Mouse (Mus musculus): ENCODE results near the gene Rab34. TPM values are rescaled to one million over a fixed set of nuclear protein-coding genes. Genes with fewer than 3 reads are reported as not detected.

Gene Rab34
- polyA plus RNA-seq, 2 experiments = 163 to 171 TPM

DNA sequence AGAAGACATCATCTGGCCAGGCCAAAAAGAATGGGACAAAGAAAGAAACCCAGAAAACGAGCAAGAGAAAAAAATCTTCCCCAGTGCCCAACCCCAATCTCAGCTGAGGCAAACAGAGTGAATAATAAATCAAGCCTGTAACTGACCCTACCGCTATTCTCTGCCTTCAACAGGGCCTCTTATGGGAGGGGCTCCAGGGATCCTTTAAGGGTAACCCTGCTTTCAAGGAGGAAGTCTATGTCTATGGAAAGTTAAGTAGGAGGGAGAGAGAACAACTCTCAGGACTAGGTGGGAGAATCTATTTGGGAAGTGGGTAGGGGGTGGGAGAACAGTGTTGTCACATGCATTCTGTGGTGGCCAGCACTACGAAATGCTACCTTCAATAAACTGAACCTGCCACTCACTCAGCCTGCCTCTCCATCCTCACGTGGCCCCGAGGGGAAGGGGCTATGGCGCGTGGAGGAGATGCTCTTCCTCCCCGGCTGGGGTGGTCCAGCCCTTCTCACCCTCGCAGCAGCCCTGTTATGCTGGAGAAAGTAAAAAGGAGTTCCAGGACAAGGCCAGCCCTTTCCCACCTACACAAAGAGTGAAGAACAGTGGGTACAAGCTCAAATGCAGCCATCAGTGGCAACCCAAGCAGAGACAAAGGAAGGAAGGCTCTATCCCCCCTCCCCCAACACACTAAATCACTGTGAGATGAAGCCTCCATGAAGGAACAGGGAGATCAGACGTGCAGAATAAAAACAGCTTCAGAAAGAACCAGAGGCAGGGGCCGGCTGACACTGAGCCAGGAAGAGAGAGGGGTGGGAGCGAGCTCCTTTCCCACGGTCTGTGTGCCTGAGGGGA is 17.4 kb downstream of the Rab34 start:
- H3K4me1 ChIP-seq (ENCODE audit: control insufficient read depth, insufficient read depth, low read length) = no peaks in the 10 kb centered on the region
- H3K9me3 ChIP-seq (ENCODE audit: control insufficient read depth, low read length) = no peaks in the 10 kb centered on the region
- H3K27ac ChIP-seq (replicated peaks; ENCODE audit: low read depth, low read length) = no peak overlapping the region
- no peak for TF ChIP-seq POLR2A (IDR thresholded peaks at IDR 0.05; ENCODE audit: borderline replicate concordance, extremely low read depth, insufficient read depth, insufficient read length)
- no peak overlapping the region for H3K4me3 ChIP-seq (replicated peaks; ENCODE audit: low read length)
- DNase-seq (ENCODE audit: low spot score) (no peak), ATAC-seq (ENCODE audit: low FRiP score, low read depth) (no peak)
- H3K4me2 ChIP-seq (replicated peaks; ENCODE audit: low read depth, low read length, severe bottlenecking) = no peak overlapping the region
- H3K36me3 ChIP-seq (ENCODE audit: control insufficient read depth, insufficient read depth, low read length) = peaks cover 67% of the 10 kb centered on the region
- H3K27me3 ChIP-seq (ENCODE audit: control insufficient read depth, insufficient read depth, low read length) = no peaks in the 10 kb centered on the region
- no peak overlapping the region for H3K9ac ChIP-seq (ENCODE audit: low read depth, low read length, severe bottlenecking)
- 66% methylated on average over 13 of the region's 13 CpGs for whole genome bisulfite sequencing

DNA sequence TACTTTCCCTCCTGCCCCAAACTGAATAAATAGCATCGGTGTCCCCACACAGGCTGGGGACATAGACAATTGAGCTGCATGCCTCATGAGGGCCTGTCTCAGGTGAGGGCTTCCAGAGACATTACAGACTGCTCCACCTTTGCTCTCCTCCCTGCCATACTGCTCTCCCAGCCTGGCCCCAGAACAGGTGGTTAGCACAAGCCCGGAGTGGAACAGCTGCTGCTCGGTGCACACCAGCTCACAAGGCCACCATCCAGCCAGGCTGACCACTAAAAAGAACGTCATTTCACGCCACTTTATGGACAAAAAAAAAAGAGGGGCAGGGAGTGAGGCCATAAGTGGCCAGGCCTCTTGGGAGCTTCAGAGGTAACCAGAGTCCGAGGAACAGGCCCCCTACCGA is 19.0 kb downstream of the Rab34 start:
- no peak for DNase-seq (ENCODE audit: low spot score)
- H3K9ac ChIP-seq (ENCODE audit: low read depth, low read length, severe bottlenecking) = no peak overlapping the region
- H3K4me1 ChIP-seq (ENCODE audit: control insufficient read depth, insufficient read depth, low read length) = no peaks in the 10 kb centered on the region

DNA sequence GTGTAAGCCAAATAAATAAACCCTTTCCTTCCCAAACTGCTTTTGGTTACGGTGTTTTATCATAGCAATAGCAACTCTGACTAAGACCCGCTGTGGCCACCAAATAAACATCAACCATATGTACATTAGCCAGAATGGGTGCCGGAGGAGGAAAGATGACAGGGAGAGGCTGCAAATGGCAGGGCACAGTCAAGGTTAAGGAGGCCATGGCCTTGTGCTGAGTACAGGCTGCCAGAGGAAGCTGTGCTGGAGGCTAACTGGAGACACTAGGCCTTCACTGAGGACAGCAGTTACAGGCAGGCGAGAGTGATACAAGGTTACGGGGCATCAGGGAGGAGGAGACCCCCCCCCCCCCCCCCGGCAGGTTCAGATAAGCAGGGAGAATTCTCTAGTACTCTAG is 21.7 kb downstream of the Rab34 start:
- no peak overlapping the region for H3K4me2 ChIP-seq (replicated peaks; ENCODE audit: low read depth, low read length, severe bottlenecking)
- no peak overlapping the region for H3K27ac ChIP-seq (replicated peaks; ENCODE audit: low read depth, low read length)
- no peaks in the 10 kb centered on the region for H3K9me3 ChIP-seq (ENCODE audit: control insufficient read depth, low read length)
- no peak overlapping the region for H3K9ac ChIP-seq (ENCODE audit: low read depth, low read length, severe bottlenecking)
- peaks cover 99% of the 10 kb centered on the region for H3K36me3 ChIP-seq (ENCODE audit: control insufficient read depth, insufficient read depth, low read length)
- ATAC-seq (ENCODE audit: low FRiP score, low read depth) (no peak), DNase-seq (ENCODE audit: low spot score) (no peak)
- no peaks in the 10 kb centered on the region for H3K27me3 ChIP-seq (ENCODE audit: control insufficient read depth, insufficient read depth, low read length)
- no peak overlapping the region for H3K4me3 ChIP-seq (replicated peaks; ENCODE audit: low read length)
- no peak for TF ChIP-seq POLR2A (IDR thresholded peaks at IDR 0.05; ENCODE audit: borderline replicate concordance, extremely low read depth, insufficient read depth, insufficient read length)
- WGBS = 89% methylated on average over 5 of the region's 6 CpGs
- H3K4me1 ChIP-seq (ENCODE audit: control insufficient read depth, insufficient read depth, low read length) = no peaks in the 10 kb centered on the region

More for the DNA sequence above, 19.0 kb downstream of the Rab34 start:
- WGBS = 93% methylated on average over 7 of the region's 7 CpGs
- Histone ChIP-seq H3K4me2 (replicated peaks; ENCODE audit: low read depth, low read length, severe bottlenecking) (no peak overlapping the region), H3K27ac (replicated peaks; ENCODE audit: low read depth, low read length) (no peak overlapping the region), H3K36me3 (ENCODE audit: control insufficient read depth, insufficient read depth, low read length) (peaks cover 83% of the 10 kb centered on the region), H3K9me3 (ENCODE audit: control insufficient read depth, low read length) (no peaks in the 10 kb centered on the region), H3K4me3 (replicated peaks; ENCODE audit: low read length) (no peak overlapping the region), H3K27me3 (ENCODE audit: control insufficient read depth, insufficient read depth, low read length) (no peaks in the 10 kb centered on the region)
- no peak for TF ChIP-seq POLR2A (IDR thresholded peaks at IDR 0.05; ENCODE audit: borderline replicate concordance, extremely low read depth, insufficient read depth, insufficient read length)
- no peak for ATAC-seq (ENCODE audit: low FRiP score, low read depth)

DNA sequence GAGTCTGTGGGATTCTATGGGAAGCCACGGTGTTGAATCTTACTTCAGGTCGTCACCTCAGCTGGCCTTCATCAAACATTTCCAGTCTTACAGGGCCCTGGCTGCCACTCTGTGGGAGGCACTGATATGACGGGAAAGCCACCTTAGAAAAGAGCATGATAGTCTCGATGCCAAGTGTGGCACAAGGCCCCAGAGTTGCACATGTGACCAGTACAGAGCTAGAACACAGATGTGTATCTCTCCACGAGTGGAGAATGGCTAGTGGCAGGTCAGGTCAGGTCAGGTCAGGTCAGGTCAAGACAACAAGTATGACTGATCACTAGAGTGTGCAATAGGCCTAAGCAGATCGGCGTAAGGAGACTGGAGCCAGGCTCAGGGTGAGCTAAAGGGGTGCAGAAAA is 22.4 kb downstream of the Rab34 start:
- H3K27me3 ChIP-seq (ENCODE audit: control insufficient read depth, insufficient read depth, low read length) = no peaks in the 10 kb centered on the region
- no peaks in the 10 kb centered on the region for H3K9me3 ChIP-seq (ENCODE audit: control insufficient read depth, low read length)
- H3K4me3 ChIP-seq (replicated peaks; ENCODE audit: low read length) = no peak overlapping the region
- no peak for DNase-seq (ENCODE audit: low spot score)
- H3K4me2 ChIP-seq (replicated peaks; ENCODE audit: low read depth, low read length, severe bottlenecking) = no peak overlapping the region
- no peak for ATAC-seq (ENCODE audit: low FRiP score, low read depth)
- TF ChIP-seq POLR2A (IDR thresholded peaks at IDR 0.05; ENCODE audit: borderline replicate concordance, extremely low read depth, insufficient read depth, insufficient read length) = no peak
- no peak overlapping the region for H3K9ac ChIP-seq (ENCODE audit: low read depth, low read length, severe bottlenecking)
- H3K4me1 ChIP-seq (ENCODE audit: control insufficient read depth, insufficient read depth, low read length) = no peaks in the 10 kb centered on the region
- H3K27ac ChIP-seq (replicated peaks; ENCODE audit: low read depth, low read length) = no peak overlapping the region
- WGBS = 77% methylated on average over 7 of the region's 7 CpGs
- peaks cover 100% of the 10 kb centered on the region for H3K36me3 ChIP-seq (ENCODE audit: control insufficient read depth, insufficient read depth, low read length)

DNA sequence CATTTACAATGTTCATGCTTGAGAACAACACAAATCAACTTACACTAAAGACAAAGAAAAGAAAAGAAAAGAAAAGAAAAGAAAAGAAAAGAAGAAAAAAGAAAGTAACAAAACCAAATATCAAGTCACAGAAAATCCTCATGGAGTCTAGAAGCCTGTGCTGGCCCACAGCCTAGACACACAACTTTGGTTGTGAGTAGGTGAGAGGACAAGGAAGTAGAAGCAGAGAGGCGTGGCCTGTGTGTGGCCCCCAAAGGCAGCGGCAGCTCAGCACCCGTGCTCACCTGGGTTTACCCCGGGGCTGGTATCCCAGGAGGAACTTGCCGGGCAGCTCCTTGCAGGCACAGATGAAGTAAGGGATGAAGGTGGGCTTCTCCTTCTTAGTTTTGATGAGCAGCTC is 23.3 kb downstream of the Rab34 start:
- 86% methylated on average over 5 of the region's 5 CpGs for WGBS
- H3K4me2 ChIP-seq (replicated peaks; ENCODE audit: low read depth, low read length, severe bottlenecking) = no peak overlapping the region
- no peak for TF ChIP-seq POLR2A (IDR thresholded peaks at IDR 0.05; ENCODE audit: borderline replicate concordance, extremely low read depth, insufficient read depth, insufficient read length)
- no peaks in the 10 kb centered on the region for H3K4me1 ChIP-seq (ENCODE audit: control insufficient read depth, insufficient read depth, low read length)
- H3K27ac ChIP-seq (replicated peaks; ENCODE audit: low read depth, low read length) = no peak overlapping the region
- no peak overlapping the region for H3K4me3 ChIP-seq (replicated peaks; ENCODE audit: low read length)
- H3K27me3 ChIP-seq (ENCODE audit: control insufficient read depth, insufficient read depth, low read length) = no peaks in the 10 kb centered on the region
- no peak for ATAC-seq (ENCODE audit: low FRiP score, low read depth)
- H3K9me3 ChIP-seq (ENCODE audit: control insufficient read depth, low read length) = no peaks in the 10 kb centered on the region
- DNase-seq (ENCODE audit: low spot score) = no peak
- no peak overlapping the region for H3K9ac ChIP-seq (ENCODE audit: low read depth, low read length, severe bottlenecking)
- peaks cover 99% of the 10 kb centered on the region for H3K36me3 ChIP-seq (ENCODE audit: control insufficient read depth, insufficient read depth, low read length)

Measured in limb, embryonic 14.5 days (tissue).